Mouse (Mus musculus): ENCODE data around the gene Ilvbl.
"Not testable (repeated sequence)": the region's sequence is repeated elsewhere in the genome, so short reads cannot be mapped to it uniquely, and the experiment has no call there.

The Ilvbl gene

DNA sequence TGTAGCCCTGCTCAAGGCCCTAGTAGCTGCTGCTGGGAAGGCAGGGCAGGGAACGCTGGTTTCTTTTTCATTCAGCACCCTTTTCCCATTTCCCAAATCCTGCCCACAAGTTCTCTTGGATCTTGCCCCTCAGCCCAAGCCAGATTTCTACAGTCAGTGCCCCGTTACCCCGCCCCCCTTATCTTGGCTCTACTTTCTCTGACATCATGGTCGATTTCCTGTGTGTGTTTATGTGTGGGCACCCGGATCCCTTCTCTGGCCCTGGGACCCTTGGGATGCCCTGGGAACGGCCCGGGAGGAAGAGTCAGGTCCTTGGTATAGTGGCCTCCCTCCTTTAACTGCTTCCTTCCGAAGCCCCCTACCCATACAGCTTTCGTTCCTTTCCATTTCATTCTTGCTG lies 16.6 kb downstream of the Ilvbl start:
- DNase-seq (ENCODE audit: inconsistent age in 2 of 2, low spot score in 1 of 2) = peak; percentile 50 to 78

DNA sequence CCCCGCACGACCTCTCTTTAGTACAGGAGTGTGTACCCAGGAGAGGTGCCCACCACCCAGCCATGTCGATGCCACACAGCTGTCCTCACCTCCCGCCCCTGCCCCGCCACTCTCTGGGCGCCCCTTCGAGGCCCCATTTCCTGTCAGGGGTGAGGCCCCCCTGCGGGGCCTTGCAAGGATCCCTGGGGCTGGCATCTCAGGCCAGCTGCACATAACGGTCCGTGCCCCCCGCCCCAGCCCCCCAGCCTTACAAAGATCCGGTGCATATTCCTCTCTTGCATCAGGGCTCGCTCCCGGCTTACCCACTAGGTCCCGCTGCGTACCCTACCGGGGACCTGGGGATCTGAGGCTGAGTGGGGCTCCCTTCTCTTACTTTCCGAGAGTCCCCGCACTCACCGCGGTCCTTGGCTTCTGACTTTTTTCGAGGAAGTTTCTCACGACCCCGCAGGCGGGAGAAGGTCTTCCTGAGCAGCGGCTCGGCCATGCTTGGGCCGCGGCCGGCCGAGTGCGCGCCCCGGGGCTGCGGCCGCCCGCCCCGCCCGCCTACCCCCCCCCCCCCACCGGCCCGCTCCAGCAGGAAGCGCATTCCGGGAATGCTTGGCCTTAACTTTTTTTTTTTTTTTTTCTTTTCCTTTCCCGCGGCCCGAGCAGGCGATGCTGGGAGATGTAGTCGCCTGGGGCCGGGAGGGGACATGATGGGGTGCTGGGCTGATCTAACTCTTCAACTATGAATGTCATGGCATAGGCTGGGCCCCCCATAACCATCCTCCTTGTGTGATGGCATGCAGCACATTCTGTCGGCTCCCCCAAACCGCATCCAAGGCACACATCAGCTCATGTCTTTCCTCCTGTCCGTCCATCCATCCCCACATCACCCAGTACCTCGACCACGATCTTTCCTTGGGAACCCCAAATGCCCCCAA lies 17.5 kb downstream of the Ilvbl start, which contains the start of gene Syde1:
TSS of gene Syde1 (minus strand) at position 559 of the 923 bp plus-strand sequence.
- DNase-seq (ENCODE audit: inconsistent age in 2 of 2, low spot score in 1 of 2) = peak; percentile 68 to 89

DNA sequence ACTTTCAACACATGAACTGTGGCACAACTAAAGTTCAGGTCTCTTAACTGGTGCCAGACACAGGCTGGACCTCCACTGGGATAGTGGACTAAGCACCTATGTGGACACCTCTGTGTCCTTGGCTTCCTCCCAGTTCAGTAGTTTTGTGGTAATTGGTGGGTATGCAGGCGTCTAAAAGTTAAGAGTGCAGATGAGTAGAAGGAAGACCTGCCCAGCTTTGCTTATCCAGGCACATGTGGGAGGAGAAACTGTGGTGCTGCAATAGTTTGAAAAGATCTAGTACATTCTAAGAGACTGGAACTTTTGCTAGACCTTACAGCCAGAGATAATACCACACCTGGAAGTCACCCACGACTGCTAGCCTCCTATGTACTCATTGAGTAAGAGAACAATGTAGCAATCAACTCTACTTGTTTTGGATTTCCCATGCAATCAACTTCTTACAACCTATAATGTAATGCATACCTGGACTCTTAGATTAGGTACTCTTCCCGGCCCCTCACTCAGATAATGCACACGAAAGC lies 18.8 kb downstream of the Ilvbl start:
- DNase-seq (ENCODE audit: inconsistent age in 2 of 2, low spot score in 1 of 2) = peak in 1 of 2 experiments; percentile 20

DNA sequence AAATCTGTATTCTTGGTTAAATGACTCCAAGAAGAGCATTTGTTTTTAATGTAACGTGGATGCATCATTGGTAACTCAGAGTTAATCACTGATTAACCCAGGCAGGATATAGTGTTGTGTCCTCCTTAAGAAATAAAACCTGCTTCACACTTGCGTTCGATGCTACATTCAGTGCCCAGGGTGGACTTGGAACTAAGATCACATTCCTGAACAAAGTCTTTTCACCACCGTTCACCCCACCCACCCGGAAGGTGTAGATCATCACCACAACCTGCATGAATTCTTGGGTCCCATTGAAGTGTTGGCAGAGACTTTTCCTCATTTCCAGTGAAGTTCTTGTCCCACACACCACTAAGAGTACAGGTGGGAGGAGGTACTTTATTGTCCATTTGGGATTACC lies 19.6 kb downstream of the Ilvbl start:
- DNase-seq (ENCODE audit: inconsistent age in 2 of 2, low spot score in 1 of 2) = peak in 1 of 2 experiments; percentile 16

DNA sequence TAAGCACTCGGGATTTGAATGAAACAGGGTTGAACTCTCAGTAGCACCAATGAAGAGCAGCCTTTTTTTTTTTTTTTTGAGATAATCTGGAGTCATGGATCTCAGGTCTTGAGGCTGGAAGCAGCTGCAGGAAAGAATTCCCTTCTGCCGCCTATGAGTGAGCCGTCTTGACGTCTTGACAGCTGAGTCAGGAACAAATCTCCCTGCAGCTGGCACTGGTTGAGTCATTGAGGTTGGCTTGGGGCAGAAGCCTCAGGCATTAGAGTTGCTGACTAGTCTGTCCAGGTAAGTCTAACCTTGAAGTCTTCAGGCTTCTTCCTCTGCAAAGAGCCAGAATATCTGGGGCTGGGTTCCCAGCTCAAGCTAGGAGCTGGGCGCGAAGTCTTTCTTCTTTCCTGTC lies 20.0 kb downstream of the Ilvbl start:
- DNase-seq (ENCODE audit: inconsistent age in 2 of 2, low spot score in 1 of 2) = peak in 1 of 2 experiments; percentile 33

DNA sequence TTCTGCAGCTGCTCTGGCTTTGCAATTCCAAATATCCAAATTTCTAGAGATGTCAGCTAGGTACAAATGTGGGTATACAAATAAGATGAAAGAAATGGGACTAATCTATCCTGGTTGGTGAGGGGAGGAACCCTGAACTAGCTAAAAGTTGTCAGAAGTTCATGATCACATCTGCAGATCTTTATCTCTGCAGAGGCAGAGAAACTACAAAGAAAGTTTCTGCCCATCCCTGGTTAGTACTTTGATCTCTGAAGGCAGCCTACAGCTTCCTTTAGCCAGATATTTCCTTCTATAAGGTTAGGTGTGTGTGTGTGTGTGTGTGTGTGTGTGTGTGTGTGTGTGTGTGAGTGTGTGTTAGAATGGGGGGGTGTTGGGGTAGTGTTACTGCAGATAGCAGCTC lies 20.4 kb downstream of the Ilvbl start:
- DNase-seq (ENCODE audit: inconsistent age in 2 of 2, low spot score in 1 of 2) = no peak

DNA sequence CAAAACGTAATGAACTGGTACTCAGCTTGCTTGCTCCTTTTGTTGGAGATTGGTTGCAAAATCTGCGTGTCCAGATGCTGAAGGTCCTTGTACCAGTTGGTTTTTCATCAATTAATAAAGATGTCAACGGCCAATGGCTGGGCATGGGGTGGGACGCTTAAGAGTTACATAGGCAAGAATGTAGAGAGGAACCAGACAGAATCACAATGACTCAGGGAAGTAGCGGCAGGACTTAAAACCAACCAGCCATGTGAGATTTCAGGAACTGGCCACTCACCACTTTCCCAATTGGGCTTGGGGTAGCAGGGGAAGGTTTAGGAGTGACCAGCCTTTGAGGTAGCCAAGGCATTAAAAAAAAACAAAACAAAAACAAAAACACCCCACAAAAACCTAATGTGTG lies 25.7 kb downstream of the Ilvbl start:
- DNase-seq (ENCODE audit: inconsistent age in 2 of 2, low spot score in 1 of 2) = no peak

DNA sequence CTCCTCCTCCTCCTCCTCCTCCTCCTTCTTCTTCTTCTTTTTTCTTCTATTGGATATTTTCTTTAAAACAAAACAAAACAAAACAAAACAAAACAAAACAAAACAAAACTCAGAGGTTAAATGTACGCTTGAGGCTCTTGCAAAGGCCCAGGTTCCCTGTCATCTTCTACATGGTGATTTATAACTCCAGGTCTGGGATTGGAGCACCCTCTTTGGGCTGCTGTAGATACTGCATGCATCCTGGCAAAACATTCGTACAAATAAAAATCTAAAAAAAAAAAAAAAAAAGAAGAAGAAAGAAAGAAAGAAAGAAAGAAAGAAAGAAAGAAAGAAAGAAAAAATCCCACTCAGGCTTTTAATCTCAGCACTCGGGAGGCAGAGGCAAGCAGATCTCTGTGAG lies 30.9 kb downstream of the Ilvbl start:
- peak in 1 of 2 experiments; percentile 68 for DNase-seq (ENCODE audit: inconsistent age in 2 of 2, low spot score in 1 of 2)

DNA sequence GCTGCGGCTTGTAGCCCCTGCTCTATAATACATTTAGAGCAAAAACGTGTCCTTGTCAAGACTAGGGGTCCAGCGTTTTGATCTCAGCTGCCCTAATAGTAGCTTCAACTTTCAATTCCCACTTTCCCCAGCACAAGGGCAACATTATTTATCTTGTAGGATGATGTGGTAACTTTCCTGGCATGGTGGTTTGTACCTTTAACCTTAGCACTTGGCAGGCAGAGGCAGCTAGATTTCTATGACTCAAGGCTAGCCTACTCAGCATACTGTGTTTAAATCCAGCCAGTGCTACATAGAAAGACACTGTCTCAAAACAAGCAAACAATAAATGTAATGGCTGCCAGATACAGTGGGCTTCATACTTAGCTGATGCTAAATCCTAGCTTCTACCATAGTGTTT lies 33.5 kb downstream of the Ilvbl start:
- peak in 1 of 2 experiments; percentile 76 for DNase-seq (ENCODE audit: inconsistent age in 2 of 2, low spot score in 1 of 2)

DNA sequence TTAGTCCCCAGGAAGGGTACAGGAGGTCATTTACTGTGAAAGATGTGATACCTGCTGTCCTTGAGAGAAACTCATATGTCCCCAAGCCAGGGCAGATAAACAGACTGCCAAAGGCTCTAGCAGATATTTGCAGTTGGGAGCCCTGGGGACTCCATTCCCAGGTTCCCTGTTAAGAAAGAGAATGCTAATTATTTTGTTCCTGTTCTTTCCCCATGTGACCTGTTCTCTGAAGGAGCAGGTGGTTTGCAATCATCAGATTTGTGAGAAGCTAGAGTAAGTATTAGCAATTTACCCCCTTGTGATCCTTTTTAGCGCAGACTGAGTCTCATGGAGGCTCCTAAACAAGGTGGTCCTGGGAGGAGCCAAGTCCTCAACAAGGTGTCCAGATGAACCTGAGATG lies 43.8 kb downstream of the Ilvbl start, which contains the start of gene Olfr1357:
TSS of gene Olfr1357 (minus strand) at position 101 of the 400 bp plus-strand sequence.
- no peak for DNase-seq (ENCODE audit: inconsistent age in 2 of 2, low spot score in 1 of 2)

DNA sequence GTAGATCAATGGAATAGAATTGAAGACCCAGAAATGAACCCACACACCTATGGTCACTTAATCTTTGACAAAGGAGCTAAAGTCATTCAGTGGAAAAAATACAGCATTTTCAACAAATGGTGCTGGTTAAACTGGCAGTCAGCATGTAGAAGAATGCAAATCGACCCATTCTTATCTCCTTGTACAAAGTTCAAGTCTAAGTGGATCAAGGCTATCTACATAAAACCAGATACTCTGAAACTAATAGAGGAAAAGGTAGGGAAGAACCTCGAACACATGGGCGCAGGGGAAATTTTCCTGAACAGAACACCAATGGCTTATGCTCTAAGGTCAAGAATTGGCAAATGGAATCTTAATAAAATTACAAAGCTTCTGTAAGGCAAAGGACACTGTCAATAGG lies 49.0 kb downstream of the Ilvbl start:
- not testable (repeated sequence) for DNase-seq (ENCODE audit: inconsistent age in 2 of 2, low spot score in 1 of 2)

DNA sequence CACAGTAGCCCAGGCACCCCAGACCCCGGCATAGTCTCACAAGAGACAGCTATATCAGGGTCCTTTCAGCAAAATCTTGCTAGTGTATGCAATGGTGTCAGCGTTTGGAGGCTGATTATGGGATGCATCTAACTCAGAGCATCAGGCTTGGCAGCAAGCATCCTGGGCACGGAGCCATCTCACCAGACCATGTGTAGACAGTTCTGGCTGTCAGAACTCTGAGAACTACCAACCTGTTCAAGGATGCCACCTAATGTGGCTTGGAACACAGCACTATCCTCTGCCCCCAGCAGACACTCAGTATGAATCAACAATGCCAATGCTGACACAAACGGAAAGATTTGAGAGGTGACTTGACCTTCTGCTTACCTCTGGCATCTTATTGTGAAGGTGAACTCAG lies 56.0 kb downstream of the Ilvbl start:
- DNase-seq (ENCODE audit: inconsistent age in 2 of 2, low spot score in 1 of 2) = no peak

DNA sequence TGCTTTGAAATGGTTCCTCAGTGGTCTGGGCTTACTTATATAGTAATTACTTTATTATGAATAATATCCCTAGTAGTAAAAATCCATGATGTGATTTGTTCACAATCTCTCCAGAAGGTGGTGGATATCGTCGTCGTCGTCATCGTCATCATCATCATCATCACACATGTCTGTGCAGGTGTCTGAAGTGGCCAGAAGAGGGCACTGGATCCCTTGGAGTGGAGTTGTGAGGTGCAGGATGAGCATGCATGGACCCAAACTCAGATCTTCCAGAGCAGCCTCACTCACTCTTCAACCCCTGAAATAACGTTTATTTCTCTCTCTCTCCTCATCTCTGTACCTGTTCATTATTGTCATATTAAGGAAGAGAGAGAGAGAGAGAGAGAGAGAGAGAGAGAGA lies 58.2 kb downstream of the Ilvbl start:
- peak; percentile 6 to 46 for DNase-seq (ENCODE audit: inconsistent age in 2 of 2, low spot score in 1 of 2)

Measured in adrenal gland, adult (tissue).